Mouse (Mus musculus): ENCODE results near the gene Ackr2.

GRCm38 (mm10) chr9:121907356-121908070 lies 9.4 kb downstream of the Ackr2 start:
- no peak for TF ChIP-seq POLR2A (IDR thresholded peaks at IDR 0.05; ENCODE audit: low read depth, low read length)
- no peak for TF ChIP-seq CTCF (IDR thresholded peaks at IDR 0.05; ENCODE audit: borderline replicate concordance, insufficient read depth, low read length)

Measured in embryonic fibroblast, embryonic 13.5 days (primary cell).